In genomic region chr17:70832544-70832943, GRCm38 (mm10) we compare ENCODE assay signal across 11 mouse cellular contexts. TPM values are rescaled to one million over a fixed set of nuclear protein-coding genes. Genes with fewer than 3 reads are reported as not detected.
DNase-seq lines count a peak whose midpoint lies in the region; ATAC-seq and TF ChIP-seq lines count a peak whose summit lies in the region.
"Had no signal": no experiment of that assay in that cellular context is flagged by ENCODE, and none has a peak within 500 bp of the region (broad histone marks: within the 10 kb centered on the region; RNA-seq: fewer than 3 reads in every experiment).

No protein-coding gene starts in this region.

- H3K27me3 ChIP-seq in spleen, adult 2 months (ENCODE audit: control insufficient read depth, insufficient read depth, low read length) = 0 out of 2 replicates have a peak, but pooled peaks cover 4% of the 10 kb centered on the region
- peaks cover 17% of the 10 kb centered on the region for H3K27me3 ChIP-seq in liver, embryonic 15.5 days
- no peaks in the 10 kb centered on the region for H3K27me3 ChIP-seq in splenic B cell, adult 2 months (ENCODE audit: control insufficient read depth, insufficient read depth, low read length, poor library complexity, severe bottlenecking)
- no peaks in the 10 kb centered on the region for H3K27me3 ChIP-seq in forebrain, postnatal 0 days (ENCODE audit: insufficient read depth, low read length)
- H3K27me3 ChIP-seq: Patski had no signal

- peak overlapping the region; percentile 62 for H3K27ac ChIP-seq in spleen, adult 2 months (ENCODE audit: insufficient read depth, low read length)
- no peak overlapping the region for H3K27ac ChIP-seq in liver, embryonic 15.5 days (replicated peaks)
- no peak overlapping the region for H3K27ac ChIP-seq in forebrain, postnatal 0 days (ENCODE audit: low read depth, low read length)

- H3K9me3 ChIP-seq in liver, embryonic 15.5 days (replicated peaks) = no peaks in the 10 kb centered on the region
- H3K9me3 ChIP-seq in forebrain, postnatal 0 days (ENCODE audit: low read length) = no peaks in the 10 kb centered on the region

- no peak overlapping the region for H3K4me2 ChIP-seq in liver, embryonic 15.5 days
- no peak overlapping the region for H3K4me2 ChIP-seq in forebrain, postnatal 0 days (ENCODE audit: low read depth)

- WGBS in spleen, adult 2 months = 45% methylated on average over 9 of the region's 9 CpGs
- WGBS in liver, embryonic 15.5 days (ENCODE audit: insufficient replicate concordance) = 24% methylated on average over 9 of the region's 9 CpGs
- 90% methylated on average over 9 of the region's 9 CpGs for WGBS in forebrain, postnatal 0 days

- ATAC-seq in liver, embryonic 15.5 days (ENCODE audit: insufficient read depth) = peak; percentile 40; the same call in 1 of the 2 replicates
- no peak for ATAC-seq in forebrain, postnatal 0 days
- ATAC-seq: Patski had no signal

- no peaks in the 10 kb centered on the region for H3K36me3 ChIP-seq in spleen, adult 2 months (ENCODE audit: control insufficient read depth, insufficient read depth, low read length)
- no peaks in the 10 kb centered on the region for H3K36me3 ChIP-seq in liver, embryonic 15.5 days (replicated peaks)
- no peaks in the 10 kb centered on the region for H3K36me3 ChIP-seq in splenic B cell, adult 2 months (ENCODE audit: control insufficient read depth, insufficient read depth, low read length, poor library complexity, severe bottlenecking)
- no peaks in the 10 kb centered on the region for H3K36me3 ChIP-seq in forebrain, postnatal 0 days (ENCODE audit: insufficient read depth)

- H3K9ac ChIP-seq in liver, embryonic 15.5 days = no peak overlapping the region
- H3K9ac ChIP-seq in forebrain, postnatal 0 days = no peak overlapping the region

- H3K4me1 ChIP-seq in spleen, adult 2 months (ENCODE audit: control insufficient read depth, insufficient read depth, insufficient read length) = peaks cover 2% of the 10 kb centered on the region; the same call in 1 of the 2 replicates
- H3K4me1 ChIP-seq in liver, embryonic 15.5 days (replicated peaks) = no peaks in the 10 kb centered on the region; the same call in 1 of the 2 replicates
- 0 out of 2 replicates have a peak, but pooled peaks cover 6% of the 10 kb centered on the region for H3K4me1 ChIP-seq in forebrain, postnatal 0 days (ENCODE audit: insufficient read depth)

- TF ChIP-seq CTCF in spleen, adult 2 months (IDR thresholded peaks at IDR 0.05; ENCODE audit: extremely low read depth, insufficient read depth, insufficient read length, insufficient replicate concordance) = no peak
- TF ChIP-seq CTCF in forebrain, postnatal 0 days (IDR thresholded peaks at IDR 0.05; ENCODE audit: low read depth) = no peak

- DNase-seq in gastrocnemius, postnatal 25 days = peak; percentile 53
- DNase-seq in gastrocnemius, postnatal 10 days = no peak
- DNase-seq in spleen, adult 2 months (ENCODE audit: low read depth in 1 of 2, low spot score in 2 of 2) = peak in 1 of 2 experiments; percentile 21
- no peak for DNase-seq in spleen, postnatal 14 days (ENCODE audit: low spot score in 2 of 2)
- DNase-seq in splenic B cell, adult 2 months (ENCODE audit: low read depth, low spot score) = peak; percentile 39
- DNase-seq in ovary, postnatal 14 days (ENCODE audit: low spot score) = no peak
- DNase-seq in forebrain, postnatal 0 days = no peak
- DNase-seq: thymus, postnatal 14 days had no signal

- no peak for TF ChIP-seq POLR2A in spleen, adult 2 months (IDR thresholded peaks at IDR 0.05; ENCODE audit: low read depth, low read length)

- no peak overlapping the region for H3K4me3 ChIP-seq in spleen, adult 2 months (ENCODE audit: extremely low read depth, insufficient read depth, insufficient read length)
- no peak overlapping the region for H3K4me3 ChIP-seq in liver, embryonic 15.5 days (replicated peaks)
- no peak overlapping the region for H3K4me3 ChIP-seq in forebrain, postnatal 0 days (ENCODE audit: low read depth, low read length)
- H3K4me3 ChIP-seq: myocyte had no signal

RNA-seq across cellular contexts. Expression of gene Tgif1, which starts 20.8 kb away (rescaled TPM):
- 1 to 10 TPM; 3.8 to 4.4 TPM for total RNA-seq in gastrocnemius, postnatal 25 days (2021)
- total RNA-seq in gastrocnemius, postnatal 10 days (2021) = 10 to 100 TPM in 1 of 2 experiments, 1 to 10 TPM in 1; 9.5 to 15.4 TPM
- polyA plus RNA-seq in spleen, adult 2 months (2012; rRNA removed) = 22.2 and 22.6 TPM in 2 replicates
- 8.0 and 9.1 TPM in 2 replicates for polyA plus RNA-seq in liver, embryonic 15.5 days (2015; fragmentation: Nextera tagmentation; extraction: Ambion mirVana)
- 3.0 and 3.5 TPM in 2 replicates for total RNA-seq in forebrain, postnatal 0 days (2014; rRNA removed)
- 4.4 and 5.2 TPM in 2 replicates for polyA plus RNA-seq in forebrain, postnatal 0 days (2015; fragmentation: Nextera tagmentation; extraction: Ambion mirVana)

Comparison
In these comparisons a context has a peak if more than half of its experiments do, and no peak if none do; other contexts are left out.
1. DNase-seq: peak in gastrocnemius, postnatal 25 days (single experiment) and splenic B cell, adult 2 months (single experiment); none in gastrocnemius, postnatal 10 days (single experiment), spleen, postnatal 14 days (0 of 2), ovary, postnatal 14 days (single experiment) and forebrain, postnatal 0 days (single experiment).